Mouse (Mus musculus) thymus, postnatal 4 days (tissue): ENCODE data around the gene Srrm3.

Experiments
- DNase-seq: peaks from one replicate; pipeline ENCODE4 v3.0.0; 2021

Gene Srrm3

GRCm38 (mm10) chr5:135873753-135874152, 67.1 kb downstream of the Srrm3 start:
- DNase-seq: peak; percentile 41

GRCm38 (mm10) chr5:135877180-135877579, 70.5 kb downstream of the Srrm3 start:
- DNase-seq: peak; percentile 83

- peak; percentile 59 for DNase-seq
Observed at GRCm38 (mm10) chr5:135877831-135878231, 71.1 kb downstream of the Srrm3 start.

- DNase-seq: no peak
Observed at GRCm38 (mm10) chr5:135879449-135880158, 72.9 kb downstream of the Srrm3 start.

GRCm38 (mm10) chr5:135884641-135885040, 78.0 kb downstream of the Srrm3 start:
- no peak for DNase-seq

GRCm38 (mm10) chr5:135887675-135888102, 81.0 kb downstream of the Srrm3 start, which contains the start of gene Hspb1:
Gene Hspb1, plus strand, starts transcription at chr5:135887919.
- DNase-seq: no peak

GRCm38 (mm10) chr5:135888405-135889215, 81.9 kb downstream of the Srrm3 start:
- DNase-seq: no peak

GRCm38 (mm10) chr5:135890323-135890722, 83.6 kb downstream of the Srrm3 start:
- no peak for DNase-seq

- DNase-seq: no peak
Observed at GRCm38 (mm10) chr5:135890920-135891319, 84.2 kb downstream of the Srrm3 start.

- DNase-seq: no peak
Observed at GRCm38 (mm10) chr5:135892589-135893351, 86.1 kb downstream of the Srrm3 start.

GRCm38 (mm10) chr5:135894958-135895357, 88.3 kb downstream of the Srrm3 start:
- DNase-seq: no peak

GRCm38 (mm10) chr5:135898028-135898427, 91.3 kb downstream of the Srrm3 start:
- peak; percentile 80 for DNase-seq

- no peak for DNase-seq
Observed at GRCm38 (mm10) chr5:135898995-135899394, 92.3 kb downstream of the Srrm3 start.

GRCm38 (mm10) chr5:135899833-135900232, 93.1 kb downstream of the Srrm3 start:
- DNase-seq: no peak

- peak; percentile 34 for DNase-seq
Observed at GRCm38 (mm10) chr5:135900701-135901100, 94.0 kb downstream of the Srrm3 start.

- DNase-seq: peak; percentile 71
Observed at GRCm38 (mm10) chr5:135901354-135902095, 94.8 kb downstream of the Srrm3 start.

GRCm38 (mm10) chr5:135903058-135903457, 96.4 kb downstream of the Srrm3 start:
- DNase-seq: no peak

GRCm38 (mm10) chr5:135903551-135904151, 97.0 kb downstream of the Srrm3 start:
- DNase-seq: peak; percentile 88

- no peak for DNase-seq
Observed at GRCm38 (mm10) chr5:135904259-135904658, 97.6 kb downstream of the Srrm3 start.

GRCm38 (mm10) chr5:135905320-135906225, 98.9 kb downstream of the Srrm3 start:
- no peak for DNase-seq

- DNase-seq: no peak
Observed at GRCm38 (mm10) chr5:135906846-135907245, 100.2 kb downstream of the Srrm3 start.
